Mouse (Mus musculus) effector memory CD4-positive, alpha-beta T cell, adult 5 months (primary cell): ENCODE measurements around the gene Sec24c. TPM values are rescaled to one million over a fixed set of nuclear protein-coding genes. Genes with fewer than 3 reads are reported as not detected.

Experiments
- polyA plus RNA-seq: library from polyadenylated mRNA; unstranded; fragments of 100-300 nt; shearing (Covaris generic); gene quantifications from one replicate; pipeline ENCODE4 v1.2.1, GENCODE M21; 2017

The Sec24c gene
- 227 TPM for polyA plus RNA-seq

GRCm38 (mm10) chr14:20674064-20674833 lies at the start of gene Sec24c:
Gene Sec24c, plus strand, starts transcription at chr14:20674308.

GRCm38 (mm10) chr14:20640644-20641437 lies 33.3 kb upstream of the Sec24c start, which contains the start of gene Usp54:
Gene Usp54, minus strand, starts transcription at chr14:20641063.

GRCm38 (mm10) chr14:20656361-20656760 lies 17.7 kb upstream of the Sec24c start, which contains the start of gene Myoz1:
Gene Myoz1, minus strand, starts transcription at chr14:20656540.

GRCm38 (mm10) chr14:20668154-20668810 lies 5.8 kb upstream of the Sec24c start, which contains the start of gene Synpo2l:
Gene Synpo2l, minus strand, starts transcription at chr14:20668354.

GRCm38 (mm10) chr14:20694884-20695760 lies 21.0 kb downstream of the Sec24c start, which contains the start of gene Fut11:
Gene Fut11, plus strand, starts transcription at chr14:20694968.

GRCm38 (mm10) chr14:20702741-20703381 lies 28.8 kb downstream of the Sec24c start, which contains the start of gene Chchd1:
Gene Chchd1, plus strand, starts transcription at chr14:20703006.

GRCm38 (mm10) chr14:20707201-20708190 lies 33.4 kb downstream of the Sec24c start, which contains the start of gene Zswim8:
Gene Zswim8, plus strand, starts transcription at chr14:20707552.

GRCm38 (mm10) chr14:20733952-20734774 lies 60.1 kb downstream of the Sec24c start, which contains the start of gene Ndst2:
Gene Ndst2, minus strand, starts transcription at chr14:20734562.

Other genes starting within 250 kb of the Sec24c start
- gene Cfap70, start 222.1 kb upstream of the Sec24c start, polyA plus RNA-seq = not detected
- 49.4 TPM for gene Anxa7, start 194.2 kb upstream of the Sec24c start, polyA plus RNA-seq
- 1.0 TPM for gene Mss51, start 177.4 kb upstream of the Sec24c start, polyA plus RNA-seq
- 28.4 TPM for gene Ppp3cb, start 127.7 kb upstream of the Sec24c start, polyA plus RNA-seq
- 3.7 TPM for gene Usp54, start 33.2 kb upstream of the Sec24c start, polyA plus RNA-seq
- gene Myoz1, start 17.8 kb upstream of the Sec24c start, polyA plus RNA-seq = not detected
- gene Synpo2l, start 6.0 kb upstream of the Sec24c start, polyA plus RNA-seq = not detected
- 7.8 TPM for gene Fut11, start 20.7 kb downstream of the Sec24c start, polyA plus RNA-seq
- 76.9 TPM for gene Chchd1, start 28.7 kb downstream of the Sec24c start, polyA plus RNA-seq
- gene Zswim8, start 33.2 kb downstream of the Sec24c start, polyA plus RNA-seq = 48.0 TPM
- 25.0 TPM for gene Ndst2, start 60.3 kb downstream of the Sec24c start, polyA plus RNA-seq
- 10.3 TPM for gene Camk2g, start 119.8 kb downstream of the Sec24c start, polyA plus RNA-seq
- not detected for gene Plau, start 162.4 kb downstream of the Sec24c start, polyA plus RNA-seq